Mouse (Mus musculus): Measurements from ENCODE around the gene Olfr358. TPM values are rescaled to one million over a fixed set of nuclear protein-coding genes. Genes with fewer than 3 reads are reported as not detected.

Gene Olfr358
- not detected for total RNA-seq (2018; cell fraction: chromatin; rRNA removed)
- total RNA-seq (2018; cell fraction: cytosol; rRNA removed): not detected
- not detected for total RNA-seq (2018; cell fraction: nucleus; rRNA removed)
- polyA plus RNA-seq (2018): not detected in 3 replicates

DNA sequence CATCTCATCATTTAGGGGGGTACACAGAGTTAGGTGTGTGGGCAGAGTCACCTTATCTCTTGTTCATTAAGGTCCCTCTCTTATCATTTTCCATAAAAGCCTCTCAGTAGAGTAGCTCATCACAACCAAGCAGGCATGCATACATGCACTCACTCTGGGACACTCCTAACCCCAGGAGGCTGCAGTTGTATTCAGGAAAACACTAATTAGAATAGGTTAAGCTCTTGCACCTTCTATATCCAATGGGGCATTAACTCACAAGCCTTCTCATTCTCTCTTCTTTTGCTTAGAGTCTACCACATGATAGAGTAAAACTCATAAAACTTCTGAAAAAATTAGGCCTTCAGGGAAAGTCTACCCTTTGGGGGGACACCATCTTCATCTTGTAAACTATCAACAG is at the start of gene Olfr358:
Olfr358 (minus strand) TSS at position 101 of the 400 bp plus-strand sequence.
- H3K4me3 ChIP-seq (ENCODE audit: inconsistent target): no peak within 1 kb of the TSS
- H3K36me3 ChIP-seq (ENCODE audit: inconsistent target): no peaks in the 10 kb centered on the region
- H3K79me2 ChIP-seq (ENCODE audit: inconsistent target): no peaks in the 10 kb centered on the region
- no peak within 1 kb of the TSS for H3K27ac ChIP-seq

DNA sequence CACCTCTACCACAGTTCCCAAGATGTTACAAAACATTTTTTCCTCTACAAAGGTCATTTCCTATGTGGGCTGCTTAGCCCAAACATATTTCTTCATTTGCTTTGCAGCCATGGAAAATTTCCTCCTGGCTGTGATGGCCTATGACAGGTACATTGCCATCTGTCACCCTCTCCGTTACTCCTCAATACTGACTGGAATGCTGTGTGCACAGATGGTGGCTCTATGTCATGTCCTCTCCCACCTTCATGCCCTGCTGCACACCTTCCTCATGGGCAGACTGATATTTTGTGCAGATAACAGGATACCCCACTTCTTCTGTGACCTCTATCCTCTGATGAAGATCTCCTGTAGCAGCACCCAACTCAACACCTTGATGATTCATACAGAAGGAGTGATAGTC is 12.1 kb downstream of the Olfr358 start:
- no peaks in the 10 kb centered on the region for H3K79me2 ChIP-seq (ENCODE audit: inconsistent target)
- H3K36me3 ChIP-seq (ENCODE audit: inconsistent target): no peaks in the 10 kb centered on the region
- WGBS (ENCODE audit: missing documents): 100% methylated on average over 1 of the region's 1 CpGs
- no peak overlapping the region for H3K27ac ChIP-seq
- H3K4me3 ChIP-seq (ENCODE audit: inconsistent target): no peak overlapping the region

DNA sequence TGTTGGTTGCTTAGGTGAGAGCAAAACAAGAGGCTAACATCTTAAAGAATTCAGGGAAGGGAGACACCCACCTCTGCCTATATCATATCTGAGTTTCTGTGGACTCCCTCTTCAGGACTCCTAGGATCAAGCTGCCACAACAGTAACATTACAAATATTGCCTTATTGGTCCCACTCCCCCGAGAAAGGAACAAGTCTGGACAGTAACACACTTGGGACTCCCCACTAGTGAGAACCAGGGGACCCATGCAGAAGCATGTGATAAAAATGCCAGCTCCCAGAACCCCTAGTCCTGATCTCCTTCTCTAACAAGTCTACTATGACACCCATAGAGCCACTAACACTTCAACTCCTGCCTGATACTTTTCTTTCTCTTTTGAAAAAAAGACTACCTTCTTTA is 15.6 kb downstream of the Olfr358 start, which contains the start of gene Olfr357:
Olfr357 (plus strand) TSS at position 301 of the 400 bp plus-strand sequence.
- 55% methylated on average over 1 of the region's 1 CpGs for WGBS (ENCODE audit: missing documents)
- no peaks in the 10 kb centered on the region for H3K79me2 ChIP-seq (ENCODE audit: inconsistent target)
- H3K4me3 ChIP-seq (ENCODE audit: inconsistent target): no peak within 1 kb of the TSS
- no peaks in the 10 kb centered on the region for H3K36me3 ChIP-seq (ENCODE audit: inconsistent target)
- H3K27ac ChIP-seq: no peak within 1 kb of the TSS

Other genes starting within 250 kb of the Olfr358 start
- gene Olfr348, start 225.1 kb downstream of the Olfr358 start, polyA plus RNA-seq (2018): not detected in 3 replicates
- gene Olfr50, start 218.8 kb downstream of the Olfr358 start, polyA plus RNA-seq (2018): not detected in 3 replicates
- gene Olfr3, start 192.3 kb downstream of the Olfr358 start, polyA plus RNA-seq (2018): not detected in 3 replicates
- gene Olfr350, start 163.0 kb downstream of the Olfr358 start, polyA plus RNA-seq (2018): not detected in 3 replicates
- gene Olfr351, start 146.7 kb downstream of the Olfr358 start, polyA plus RNA-seq (2018): not detected in 3 replicates
- not detected in 3 replicates for gene Olfr352, start 140.9 kb downstream of the Olfr358 start, polyA plus RNA-seq (2018)
- gene Olfr353, start 116.4 kb downstream of the Olfr358 start, polyA plus RNA-seq (2018): not detected in 3 replicates
- gene Olfr354, start 103.7 kb downstream of the Olfr358 start, polyA plus RNA-seq (2018): not detected in 3 replicates
- gene Olfr355, start 80.4 kb downstream of the Olfr358 start, polyA plus RNA-seq (2018): not detected in 3 replicates
- gene Olfr356, start 72.2 kb downstream of the Olfr358 start, polyA plus RNA-seq (2018): not detected in 3 replicates
- gene Olfr357, start 15.5 kb downstream of the Olfr358 start, polyA plus RNA-seq (2018): not detected in 3 replicates
- gene Olfr360, start 56.4 kb upstream of the Olfr358 start, polyA plus RNA-seq (2018): not detected in 3 replicates
- gene Olfr361, start 80.0 kb upstream of the Olfr358 start, polyA plus RNA-seq (2018): not detected in 3 replicates
- not detected in 3 replicates for gene Olfr362, start 108.6 kb upstream of the Olfr358 start, polyA plus RNA-seq (2018)
- not detected in 3 replicates for gene Olfr364-ps1, start 130.0 kb upstream of the Olfr358 start, polyA plus RNA-seq (2018)
- gene Olfr365, start 178.9 kb upstream of the Olfr358 start, polyA plus RNA-seq (2018): not detected in 3 replicates
- gene Olfr366, start 202.2 kb upstream of the Olfr358 start, polyA plus RNA-seq (2018): not detected in 3 replicates